Mouse (Mus musculus) heart, embryonic 10.5 days (tissue): ENCODE data around the gene Adarb2. TPM values are rescaled to one million over a fixed set of nuclear protein-coding genes. Genes with fewer than 3 reads are reported as not detected.

Experiments used
- DNase-seq: peaks from one replicate; pipeline ENCODE4 v3.0.0-alpha.2; 2017; ENCODE audit warnings: low spot score
- H3K27ac ChIP-seq: fragments of 300-500 bp; sonication (generic); 2 replicates; pipeline ENCODE4 v1.5.1; 2016; ENCODE audit warnings: mild to moderate bottlenecking
- H3K27me3 ChIP-seq: fragments of 300-500 bp; sonication (generic); 2 replicates; pipeline ENCODE4 v1.6.1; 2016; ENCODE audit warnings: mild to moderate bottlenecking; ENCODE audit not compliant: poor library complexity, insufficient read depth, severe bottlenecking
- H3K36me3 ChIP-seq: fragments of 300-500 bp; sonication (generic); 2 replicates; pipeline ENCODE4 v1.6.1; 2016; ENCODE audit warnings: mild to moderate bottlenecking, moderate library complexity
- H3K4me1 ChIP-seq: fragments of 300-500 bp; sonication (generic); 2 replicates; pipeline ENCODE4 v1.6.1; 2016; ENCODE audit warnings: mild to moderate bottlenecking
- H3K4me3 ChIP-seq: fragments of 300-500 bp; sonication (generic); 2 replicates; pipeline ENCODE4 v1.5.1; 2016; ENCODE audit warnings: mild to moderate bottlenecking, moderate library complexity
- H3K9me3 ChIP-seq: fragments of 300-500 bp; sonication (generic); 2 replicates; pipeline ENCODE4 v1.6.1; 2016; ENCODE audit warnings: mild to moderate bottlenecking, moderate library complexity
- WGBS: fragments of 180-500 bp; shearing (Covaris S2); methylation state at CpG from one replicate; pipeline ENCODE4 v1.1.7; 2016; 5-methylcytosine and 5-hydroxymethylcytosine counted together
- polyA plus RNA-seq: library from polyadenylated mRNA; unstranded; fragments of >200 nt; fragmentation: Nextera tagmentation; extraction: Ambion mirVana; gene quantifications from 2 replicates; pipeline ENCODE4 v1.2.1, GENCODE M21; 2016

The Adarb2 gene
- polyA plus RNA-seq, 1 experiment from 2014 or later, result 0.51 TPM

- H3K4me1 ChIP-seq, result no peaks in the 10 kb centered on the region
- H3K27me3 ChIP-seq, result no peaks in the 10 kb centered on the region
- H3K27ac ChIP-seq, result no peak overlapping the region
- no peak for DNase-seq
- 55% methylated on average over 2 of the region's 2 CpGs for WGBS
- no peak overlapping the region for H3K4me3 ChIP-seq
- H3K36me3 ChIP-seq, result no peaks in the 10 kb centered on the region
- no peaks in the 10 kb centered on the region for H3K9me3 ChIP-seq
Observed at GRCm38 (mm10) chr13:8642084-8642483, 439.4 kb downstream of the Adarb2 start.

- Histone ChIP-seq H3K27me3 (no peaks in the 10 kb centered on the region), H3K36me3 (no peaks in the 10 kb centered on the region), H3K27ac (no peak overlapping the region), H3K4me3 (no peak overlapping the region), H3K4me1 (no peaks in the 10 kb centered on the region), H3K9me3 (no peaks in the 10 kb centered on the region)
- WGBS, result 54% methylated on average over 3 of the region's 3 CpGs
- no peak for DNase-seq
Observed at GRCm38 (mm10) chr13:8643920-8644319, 441.3 kb downstream of the Adarb2 start.

GRCm38 (mm10) chr13:8644805-8645679 lies 442.4 kb downstream of the Adarb2 start:
- Histone ChIP-seq H3K36me3 (no peaks in the 10 kb centered on the region), H3K4me3 (no peak overlapping the region), H3K27ac (no peak overlapping the region), H3K9me3 (no peaks in the 10 kb centered on the region), H3K27me3 (no peaks in the 10 kb centered on the region), H3K4me1 (no peaks in the 10 kb centered on the region)
- no peak for DNase-seq
- 64% methylated on average over 9 of the region's 9 CpGs for WGBS

- 81% methylated on average over 2 of the region's 2 CpGs for WGBS
- Histone ChIP-seq H3K27ac (no peak overlapping the region), H3K4me3 (no peak overlapping the region), H3K36me3 (no peaks in the 10 kb centered on the region), H3K4me1 (no peaks in the 10 kb centered on the region), H3K9me3 (no peaks in the 10 kb centered on the region), H3K27me3 (no peaks in the 10 kb centered on the region)
- DNase-seq, result no peak
Observed at GRCm38 (mm10) chr13:8649261-8649660, 446.6 kb downstream of the Adarb2 start.

- H3K27ac ChIP-seq, result no peak overlapping the region
- H3K4me1 ChIP-seq, result no peaks in the 10 kb centered on the region
- H3K4me3 ChIP-seq, result no peak overlapping the region
- WGBS, result 86% methylated on average over 9 of the region's 9 CpGs
- H3K36me3 ChIP-seq, result no peaks in the 10 kb centered on the region
- no peaks in the 10 kb centered on the region for H3K27me3 ChIP-seq
- no peaks in the 10 kb centered on the region for H3K9me3 ChIP-seq
- no peak for DNase-seq
Observed at GRCm38 (mm10) chr13:8664615-8665240, 462.1 kb downstream of the Adarb2 start.

- no peak overlapping the region for H3K27ac ChIP-seq
- no peak overlapping the region for H3K4me3 ChIP-seq
- no peak for DNase-seq
- H3K4me1 ChIP-seq, result no peaks in the 10 kb centered on the region
- H3K9me3 ChIP-seq, result no peaks in the 10 kb centered on the region
- H3K36me3 ChIP-seq, result no peaks in the 10 kb centered on the region
- WGBS, result 65% methylated on average over 5 of the region's 5 CpGs
- H3K27me3 ChIP-seq, result no peaks in the 10 kb centered on the region
Observed at GRCm38 (mm10) chr13:8677174-8677573, 474.5 kb downstream of the Adarb2 start.

GRCm38 (mm10) chr13:8680470-8681129 lies 477.9 kb downstream of the Adarb2 start:
- Histone ChIP-seq H3K9me3 (no peaks in the 10 kb centered on the region), H3K36me3 (no peaks in the 10 kb centered on the region), H3K4me3 (no peak overlapping the region), H3K27ac (no peak overlapping the region), H3K4me1 (no peaks in the 10 kb centered on the region), H3K27me3 (no peaks in the 10 kb centered on the region)
- WGBS, result 90% methylated on average over 9 of the region's 9 CpGs
- no peak for DNase-seq

GRCm38 (mm10) chr13:8691448-8691847 lies 488.8 kb downstream of the Adarb2 start:
- no peak overlapping the region for H3K4me3 ChIP-seq
- no peaks in the 10 kb centered on the region for H3K27me3 ChIP-seq
- H3K36me3 ChIP-seq, result no peaks in the 10 kb centered on the region
- no peak overlapping the region for H3K27ac ChIP-seq
- H3K4me1 ChIP-seq, result no peaks in the 10 kb centered on the region
- H3K9me3 ChIP-seq, result no peaks in the 10 kb centered on the region
- WGBS, result 82% methylated on average over 6 of the region's 6 CpGs
- no peak for DNase-seq

- WGBS, result 85% methylated on average over 9 of the region's 9 CpGs
- H3K9me3 ChIP-seq, result no peaks in the 10 kb centered on the region
- H3K4me3 ChIP-seq, result no peak overlapping the region
- H3K27me3 ChIP-seq, result no peaks in the 10 kb centered on the region
- no peaks in the 10 kb centered on the region for H3K36me3 ChIP-seq
- no peaks in the 10 kb centered on the region for H3K4me1 ChIP-seq
- DNase-seq, result no peak
- no peak overlapping the region for H3K27ac ChIP-seq
Observed at GRCm38 (mm10) chr13:8692787-8693186, 490.1 kb downstream of the Adarb2 start.

- Histone ChIP-seq H3K27me3 (no peaks in the 10 kb centered on the region), H3K4me1 (no peaks in the 10 kb centered on the region), H3K4me3 (no peak overlapping the region), H3K27ac (no peak overlapping the region), H3K36me3 (no peaks in the 10 kb centered on the region), H3K9me3 (no peaks in the 10 kb centered on the region)
- 79% methylated on average over 5 of the region's 5 CpGs for WGBS
- no peak for DNase-seq
Observed at GRCm38 (mm10) chr13:8698451-8698850, 495.8 kb downstream of the Adarb2 start.

- no peaks in the 10 kb centered on the region for H3K27me3 ChIP-seq
- WGBS, result 76% methylated on average over 3 of the region's 3 CpGs
- no peak overlapping the region for H3K27ac ChIP-seq
- no peaks in the 10 kb centered on the region for H3K4me1 ChIP-seq
- no peaks in the 10 kb centered on the region for H3K9me3 ChIP-seq
- H3K36me3 ChIP-seq, result no peaks in the 10 kb centered on the region
- DNase-seq, result no peak
- H3K4me3 ChIP-seq, result no peak overlapping the region
Observed at GRCm38 (mm10) chr13:8699831-8700230, 497.2 kb downstream of the Adarb2 start.

GRCm38 (mm10) chr13:8700981-8701380 lies 498.3 kb downstream of the Adarb2 start:
- Histone ChIP-seq H3K27me3 (no peaks in the 10 kb centered on the region), H3K4me1 (no peaks in the 10 kb centered on the region), H3K27ac (no peak overlapping the region), H3K4me3 (no peak overlapping the region), H3K9me3 (no peaks in the 10 kb centered on the region), H3K36me3 (no peaks in the 10 kb centered on the region)
- DNase-seq, result no peak
- 69% methylated on average over 4 of the region's 4 CpGs for WGBS

GRCm38 (mm10) chr13:8705296-8705695 lies 502.6 kb downstream of the Adarb2 start:
- Histone ChIP-seq H3K27me3 (no peaks in the 10 kb centered on the region), H3K9me3 (no peaks in the 10 kb centered on the region), H3K4me1 (no peaks in the 10 kb centered on the region), H3K4me3 (no peak overlapping the region), H3K27ac (no peak overlapping the region), H3K36me3 (no peaks in the 10 kb centered on the region)
- no peak for DNase-seq
- WGBS, result 52% methylated on average over 4 of the region's 4 CpGs
